10 mouse cellular contexts compared by ENCODE assay signal in the genomic region with DNA sequence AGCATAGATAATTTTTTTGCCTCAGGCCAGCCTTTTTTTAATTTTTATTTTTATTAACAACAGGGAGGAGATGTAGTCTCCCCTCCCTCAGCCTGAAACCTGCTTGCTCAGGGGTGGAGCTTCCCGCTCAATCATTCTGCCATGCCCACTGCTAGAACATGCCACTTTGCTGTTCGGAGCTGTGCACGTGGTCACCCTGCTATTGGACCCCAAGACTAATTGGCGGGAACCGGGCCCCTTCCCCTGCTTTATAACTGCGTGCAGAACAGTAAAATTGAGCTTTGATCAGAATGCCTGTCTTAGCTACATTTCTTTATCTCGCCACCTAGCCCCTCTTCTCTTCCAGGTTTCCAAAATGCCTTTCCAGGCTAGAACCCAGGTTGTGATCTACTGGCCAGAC. TPM values are rescaled to one million over a fixed set of nuclear protein-coding genes. Genes with fewer than 3 reads are reported as not detected.
DNase-seq lines count a peak whose midpoint lies in the region.
"Not testable (repeated sequence)": the region's sequence is repeated elsewhere in the genome, so short reads cannot be mapped to it uniquely, and the experiment has no call there.
"Had no signal": no experiment of that assay in that cellular context is flagged by ENCODE, and none has a peak within 500 bp of the region (broad histone marks: within the 10 kb centered on the region; RNA-seq: fewer than 3 reads in every experiment).

No protein-coding gene starts in this region.

- not testable (repeated sequence) for H3K36me3 ChIP-seq in heart, embryonic 10.5 days

- H3K4me3 ChIP-seq in heart, embryonic 10.5 days, result not testable (repeated sequence)

- not testable (repeated sequence) for H3K27me3 ChIP-seq in heart, embryonic 10.5 days (ENCODE audit: insufficient read depth, poor library complexity, severe bottlenecking)

- H3K9me3 ChIP-seq in heart, embryonic 10.5 days, result not testable (repeated sequence)

- 84% methylated on average over 7 of the region's 7 CpGs for WGBS in heart, embryonic 10.5 days

- H3K4me1 ChIP-seq in heart, embryonic 10.5 days, result not testable (repeated sequence)

- DNase-seq in heart, adult 11 months, result peak; percentile 66
- peak; percentile 55 for DNase-seq in heart, embryonic 10.5 days (ENCODE audit: low spot score)

- H3K27ac ChIP-seq in heart, embryonic 10.5 days, result not testable (repeated sequence)

RNA-seq across cellular contexts. Expression of a gene that starts 6.1 kb away (rescaled TPM):
- not detected in 2 replicates for polyA plus RNA-seq in heart, embryonic 10.5 days (2016; fragmentation: Nextera tagmentation; extraction: Ambion mirVana)
- polyA plus RNA-seq: activated CD4-positive, CD25-positive, alpha-beta regulatory T cell, adult 4 months; adrenal gland, adult 2 months; brain, embryonic 14.5 days; C2C12; CD4-positive, CD25-positive, alpha-beta regulatory T cell, adult 4 months; cerebellum, adult 2 months; G1E had no signal

RNA-seq across cellular contexts. Expression of a gene that starts 18.8 kb away (rescaled TPM):
- not detected in 2 replicates for polyA plus RNA-seq in heart, embryonic 10.5 days (2016; fragmentation: Nextera tagmentation; extraction: Ambion mirVana)
- polyA plus RNA-seq: activated CD4-positive, CD25-positive, alpha-beta regulatory T cell, adult 4 months; adrenal gland, adult 2 months; brain, embryonic 14.5 days; C2C12; CD4-positive, CD25-positive, alpha-beta regulatory T cell, adult 4 months; cerebellum, adult 2 months; G1E; Patski had no signal

RNA-seq across cellular contexts. Expression of a gene that starts 21.3 kb away (rescaled TPM):
- polyA plus RNA-seq in heart, embryonic 10.5 days (2016; fragmentation: Nextera tagmentation; extraction: Ambion mirVana), result not detected in 2 replicates
- polyA plus RNA-seq: activated CD4-positive, CD25-positive, alpha-beta regulatory T cell, adult 4 months; adrenal gland, adult 2 months; C2C12; CD4-positive, CD25-positive, alpha-beta regulatory T cell, adult 4 months; cerebellum, adult 2 months; G1E; Patski had no signal

RNA-seq across cellular contexts. Expression of a gene that starts 34.8 kb away (rescaled TPM):
- not detected in 2 replicates for polyA plus RNA-seq in heart, embryonic 10.5 days (2016; fragmentation: Nextera tagmentation; extraction: Ambion mirVana)
- polyA plus RNA-seq: activated CD4-positive, CD25-positive, alpha-beta regulatory T cell, adult 4 months; adrenal gland, adult 2 months; brain, embryonic 14.5 days; C2C12; CD4-positive, CD25-positive, alpha-beta regulatory T cell, adult 4 months; cerebellum, adult 2 months; G1E; Patski had no signal

RNA-seq across cellular contexts. Expression of a gene that starts 36.8 kb away (rescaled TPM):
- polyA plus RNA-seq in heart, embryonic 10.5 days (2016; fragmentation: Nextera tagmentation; extraction: Ambion mirVana), result not detected in 2 replicates
- polyA plus RNA-seq: adrenal gland, adult 2 months; brain, embryonic 14.5 days; C2C12; CD4-positive, CD25-positive, alpha-beta regulatory T cell, adult 4 months; cerebellum, adult 2 months; G1E; Patski had no signal
